Mouse (Mus musculus) layer of hippocampus, postnatal 10 days (tissue): ENCODE measurements around the gene 3300002I08Rik. TPM values are rescaled to one million over a fixed set of nuclear protein-coding genes. Genes with fewer than 3 reads are reported as not detected.
A peak's percentile ranks its signal among the peaks of the same experiment; 100 is the strongest.
"Not testable (repeated sequence)": the region's sequence is repeated elsewhere in the genome, so short reads cannot be mapped to it uniquely, and the experiment has no call there.

Experiments used
- DNase-seq, 2 experiments: peaks; one replicate each; pipeline ENCODE4 v3.0.0; 2021; ENCODE audit warnings: low spot score in 2 of 2
- long read RNA-seq: library from polyadenylated mRNA; stranded (forward); transcript quantifications from one replicate; pipeline ENCODE4 v2.0.0, GENCODE M21; 2023
- total RNA-seq, 2 experiments: library from RNA; stranded (reverse); gene quantifications; 2 replicates each; pipeline ENCODE4 v1.2.3; 2021

The 3300002I08Rik gene
- total RNA-seq, result 10 to 100 TPM; 10.7 to 12.3 TPM
- long read RNA-seq, partial matches to known transcripts, result 0 of 5 reads
- long read RNA-seq, other reads (novel, unspliced or antisense), result 4 of 5 reads

DNA sequence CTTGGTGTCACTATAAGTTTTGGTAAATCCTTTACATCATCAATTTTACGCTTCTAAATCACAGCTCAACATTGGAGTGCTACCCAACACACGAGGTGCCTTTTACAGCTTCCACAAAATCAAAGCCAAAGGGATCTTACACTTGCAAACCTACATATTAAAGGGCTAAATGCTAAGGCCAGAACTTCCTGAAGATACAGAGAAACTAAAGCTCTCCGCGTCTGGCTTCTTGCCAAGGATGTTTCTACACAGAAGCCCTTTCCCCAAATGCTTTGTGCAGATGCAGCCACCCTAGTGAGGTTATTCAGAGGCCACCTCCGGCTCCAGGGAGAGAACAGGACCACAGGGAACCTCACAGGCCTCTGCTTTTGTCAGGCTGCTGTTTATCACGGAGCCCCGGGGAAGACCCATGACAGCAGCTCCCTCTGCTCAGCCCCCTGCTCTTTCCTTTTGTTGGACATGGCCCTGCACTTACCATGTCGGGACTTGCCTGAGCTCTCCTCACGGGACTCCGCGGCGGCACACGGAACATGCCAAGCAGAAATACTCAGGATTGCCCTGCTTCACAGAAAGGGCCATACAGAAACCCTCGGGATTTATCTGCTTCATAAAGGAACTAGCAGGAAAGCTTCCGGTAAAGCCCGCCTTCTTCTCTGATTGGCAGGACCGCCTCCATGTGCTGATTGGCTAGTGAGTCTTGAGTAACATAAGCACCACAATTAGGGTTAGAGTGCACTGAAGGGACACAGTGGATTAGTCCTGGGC, at the start of gene 3300002I08Rik:
TSS of gene 3300002I08Rik (minus strand) at position 653 of the 765 bp plus-strand sequence.
- DNase-seq, result peak; percentile 83 to 90

- DNase-seq, result not testable (repeated sequence)
Observed at GRCm38 (mm10) chr2:150412146-150412545, 49.6 kb upstream of the 3300002I08Rik start.

- no peak for DNase-seq
Observed at GRCm38 (mm10) chr2:150390198-150390597, 27.6 kb upstream of the 3300002I08Rik start.

DNA sequence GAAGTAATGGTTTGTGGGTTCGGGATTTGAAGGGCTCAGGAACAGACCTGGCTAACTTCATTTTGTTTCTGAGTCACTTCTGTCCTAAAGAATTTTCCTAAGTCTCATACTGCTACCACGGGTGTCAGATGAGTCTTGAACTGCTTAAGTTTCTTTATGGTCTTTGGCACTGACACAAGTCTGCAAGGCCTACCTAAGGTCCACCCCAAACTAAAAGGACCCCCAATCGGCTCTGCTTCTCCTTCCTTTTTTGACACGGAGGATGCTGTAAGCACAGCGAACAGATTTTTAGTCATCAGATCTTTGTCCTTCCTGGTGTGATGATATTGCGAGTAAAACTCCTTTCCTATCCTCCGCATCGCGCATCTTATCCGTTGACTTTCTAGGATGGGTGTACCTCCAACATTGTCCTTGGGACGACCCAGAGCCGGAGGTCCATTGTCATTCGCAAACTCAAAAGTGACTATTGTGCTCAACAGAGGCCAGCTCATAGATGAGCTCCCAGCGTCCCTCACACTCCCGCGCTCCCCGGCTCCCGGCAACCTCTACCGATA, 23.1 kb upstream of the 3300002I08Rik start:
- DNase-seq, result not testable (repeated sequence)

DNA sequence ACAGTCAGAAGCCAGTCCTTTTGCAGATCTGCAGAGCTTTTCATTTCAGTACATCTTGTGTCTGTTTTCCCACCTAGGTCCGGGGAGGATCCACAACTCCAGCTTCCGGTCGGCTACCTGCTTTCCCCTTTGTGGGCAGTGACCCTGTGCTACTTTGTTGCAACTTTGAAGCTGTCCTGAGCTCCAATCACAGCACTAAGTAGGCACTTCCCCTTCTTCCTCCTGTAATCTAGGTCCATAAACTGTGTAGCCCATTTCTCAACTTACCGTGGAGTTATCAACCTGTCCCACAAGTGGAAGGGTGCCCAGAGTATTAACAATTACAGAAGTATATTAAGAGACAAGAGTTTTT, 289 bp upstream of the 3300002I08Rik start:
- no peak for DNase-seq

- DNase-seq, result not testable (repeated sequence)
Observed at GRCm38 (mm10) chr2:150357136-150357535, 5.4 kb downstream of the 3300002I08Rik start.

- DNase-seq, result no peak
Observed at GRCm38 (mm10) chr2:150323402-150323801, 39.2 kb downstream of the 3300002I08Rik start, which contains the start of gene Gm10130. Gene Gm10130 (plus strand): TSS chr2:150323702.

DNA sequence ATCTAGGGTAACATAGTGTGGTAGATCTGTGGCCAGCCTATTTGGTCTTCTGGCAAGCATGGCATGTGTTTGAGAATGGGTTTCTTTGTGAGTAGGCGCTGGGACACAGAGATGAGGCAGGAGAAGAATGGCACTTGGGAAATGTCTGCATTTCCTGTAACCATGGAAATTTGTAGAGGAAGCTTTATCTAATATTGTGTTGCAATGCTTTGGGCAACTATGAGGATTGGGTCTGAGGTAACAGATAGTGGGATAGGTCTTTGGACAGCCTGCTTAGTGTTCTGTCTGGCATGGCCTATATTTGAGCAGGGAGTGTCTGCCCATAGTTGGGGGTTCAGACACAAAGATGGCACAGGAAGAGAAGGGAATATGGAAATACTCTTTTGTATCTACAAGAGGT, 43.6 kb downstream of the 3300002I08Rik start:
- DNase-seq, result no peak

GRCm38 (mm10) chr2:150316140-150316539, 46.4 kb downstream of the 3300002I08Rik start:
- no peak for DNase-seq

- peak; percentile 84 to 89 for DNase-seq
Observed at GRCm38 (mm10) chr2:150310952-150311884, 51.3 kb downstream of the 3300002I08Rik start.

GRCm38 (mm10) chr2:150307183-150307773, 55.3 kb downstream of the 3300002I08Rik start:
- no peak for DNase-seq

DNA sequence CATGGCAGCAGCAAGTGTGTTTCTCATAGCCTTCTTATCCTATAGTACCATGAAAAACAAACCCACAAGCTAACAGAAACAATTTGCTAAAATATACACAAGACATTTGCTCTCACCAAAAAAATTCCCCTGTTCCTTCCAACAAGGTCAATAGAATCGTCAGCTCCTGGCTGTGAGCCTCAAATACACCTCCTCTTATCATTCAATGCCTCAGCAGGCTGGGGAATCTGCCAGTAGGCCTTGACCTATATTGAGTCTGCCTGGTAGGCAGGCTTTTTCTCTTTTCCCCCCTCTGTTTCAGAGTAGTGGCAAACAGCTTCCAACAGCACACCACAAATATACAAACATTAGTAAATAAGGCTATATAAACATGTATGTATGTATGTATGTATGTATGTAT, 63.5 kb downstream of the 3300002I08Rik start:
- DNase-seq, result no peak

- no peak for DNase-seq
Observed at GRCm38 (mm10) chr2:150293669-150294068, 68.9 kb downstream of the 3300002I08Rik start.

Other genes with a start within 250 kb of the 3300002I08Rik start
- gene Zfp120, start 226.1 kb downstream of the 3300002I08Rik start, total RNA-seq, result 10 to 100 TPM; 10.5 TPM
- gene Gm10770, start 183.1 kb downstream of the 3300002I08Rik start, total RNA-seq, result not detected
- not detected for gene Gm14139, start 181.0 kb downstream of the 3300002I08Rik start, total RNA-seq
- 10 to 100 TPM; 10.1 to 10.3 TPM for gene Zfp937, start 144.7 kb downstream of the 3300002I08Rik start, total RNA-seq
- 1 to 10 TPM; 7.6 TPM for gene Gm21994, start 107.2 kb downstream of the 3300002I08Rik start, total RNA-seq
- under 1 TPM; 0.16 to 0.29 TPM for gene Gm14124, start 105.2 kb downstream of the 3300002I08Rik start, total RNA-seq
- gene Gm10130, start 39.1 kb downstream of the 3300002I08Rik start, total RNA-seq, result 1 to 10 TPM in 1 of 2 experiments, not detected in 1; 2.5 TPM
- 1 to 10 TPM; 7.6 to 8.6 TPM for gene Zfp442, start 88.7 kb upstream of the 3300002I08Rik start, total RNA-seq
- gene Zfp345, start 122.3 kb upstream of the 3300002I08Rik start, total RNA-seq, result under 1 TPM; 0.25 to 0.66 TPM
- not detected for gene Cst7, start 207.7 kb upstream of the 3300002I08Rik start, total RNA-seq
- gene Apmap, start 245.8 kb upstream of the 3300002I08Rik start, total RNA-seq, result 10 to 100 TPM; 48.9 to 53.0 TPM